Mouse (Mus musculus): ENCODE measurements around the gene Aldh3b2. TPM values are rescaled to one million over a fixed set of nuclear protein-coding genes. Genes with fewer than 3 reads are reported as not detected.
"Not testable (repeated sequence)": the region's sequence is repeated elsewhere in the genome, so short reads cannot be mapped to it uniquely, and the experiment has no call there.

Gene Aldh3b2
- polyA plus RNA-seq, 1 experiment from 2014 or later, result 0.86 TPM

GRCm38 (mm10) chr19:3967258-3967657 is 4.9 kb upstream of the Aldh3b2 start:
- DNase-seq (ENCODE audit: low spot score), result no peak
- H3K9ac ChIP-seq (ENCODE audit: low read length), result no peak overlapping the region
- 69% methylated on average over 3 of the region's 3 CpGs for WGBS

GRCm38 (mm10) chr19:3974608-3975007 is 2.5 kb downstream of the Aldh3b2 start:
- 92% methylated on average over 6 of the region's 6 CpGs for WGBS
- DNase-seq (ENCODE audit: low spot score); H3K27me3 ChIP-seq (ENCODE audit: control insufficient read depth, insufficient read depth, low read length); H3K9me3 ChIP-seq (ENCODE audit: control insufficient read depth, low read length); H3K27ac ChIP-seq (ENCODE audit: low read depth, low read length); H3K4me1 ChIP-seq (ENCODE audit: control insufficient read depth, insufficient read depth, low read length); H3K9ac ChIP-seq (ENCODE audit: low read length); ATAC-seq (ENCODE audit: insufficient read depth, low FRiP score, low TSS enrichment); H3K4me3 ChIP-seq (ENCODE audit: low read depth, low read length); H3K4me2 ChIP-seq (ENCODE audit: low read depth); H3K36me3 ChIP-seq (ENCODE audit: control insufficient read depth, insufficient read depth, low read length): not testable (repeated sequence)

More at GRCm38 (mm10) chr19:3967258-3967657, 4.9 kb upstream of the Aldh3b2 start:
- Histone ChIP-seq H3K4me2 (ENCODE audit: low read depth) (no peak overlapping the region), H3K4me3 (ENCODE audit: low read depth, low read length) (no peak overlapping the region), H3K27me3 (ENCODE audit: control insufficient read depth, insufficient read depth, low read length) (no peaks in the 10 kb centered on the region), H3K27ac (ENCODE audit: low read depth, low read length) (no peak overlapping the region), H3K36me3 (ENCODE audit: control insufficient read depth, insufficient read depth, low read length) (no peaks in the 10 kb centered on the region), H3K9me3 (ENCODE audit: control insufficient read depth, low read length) (no peaks in the 10 kb centered on the region), H3K4me1 (ENCODE audit: control insufficient read depth, insufficient read depth, low read length) (no peaks in the 10 kb centered on the region)
- ATAC-seq (ENCODE audit: insufficient read depth, low FRiP score, low TSS enrichment), result no peak

- no peak overlapping the region for H3K27ac ChIP-seq (ENCODE audit: low read depth, low read length)
- no peaks in the 10 kb centered on the region for H3K27me3 ChIP-seq (ENCODE audit: control insufficient read depth, insufficient read depth, low read length)
- no peak overlapping the region for H3K4me3 ChIP-seq (ENCODE audit: low read depth, low read length)
- DNase-seq (ENCODE audit: low spot score) (no peak), ATAC-seq (ENCODE audit: insufficient read depth, low FRiP score, low TSS enrichment) (no peak)
- H3K9ac ChIP-seq (ENCODE audit: low read length), result no peak overlapping the region
- WGBS, result 72% methylated on average over 2 of the region's 2 CpGs
- H3K4me2 ChIP-seq (ENCODE audit: low read depth), result no peak overlapping the region
- H3K4me1 ChIP-seq (ENCODE audit: control insufficient read depth, insufficient read depth, low read length), result no peaks in the 10 kb centered on the region
- H3K36me3 ChIP-seq (ENCODE audit: control insufficient read depth, insufficient read depth, low read length), result no peaks in the 10 kb centered on the region
- H3K9me3 ChIP-seq (ENCODE audit: control insufficient read depth, low read length), result no peaks in the 10 kb centered on the region
Observed at GRCm38 (mm10) chr19:3975866-3976265, 3.7 kb downstream of the Aldh3b2 start.

GRCm38 (mm10) chr19:3980309-3980708 is 8.2 kb downstream of the Aldh3b2 start:
- no peak overlapping the region for H3K4me3 ChIP-seq (ENCODE audit: low read depth, low read length)
- no peak overlapping the region for H3K27ac ChIP-seq (ENCODE audit: low read depth, low read length)
- H3K27me3 ChIP-seq (ENCODE audit: control insufficient read depth, insufficient read depth, low read length), result no peaks in the 10 kb centered on the region
- no peak overlapping the region for H3K9ac ChIP-seq (ENCODE audit: low read length)
- no peaks in the 10 kb centered on the region for H3K9me3 ChIP-seq (ENCODE audit: control insufficient read depth, low read length)
- WGBS, result 24% methylated on average over 4 of the region's 4 CpGs
- no peaks in the 10 kb centered on the region for H3K36me3 ChIP-seq (ENCODE audit: control insufficient read depth, insufficient read depth, low read length)
- 0 out of 2 replicates have a peak, but pooled peaks have one; percentile 31 for ATAC-seq (ENCODE audit: insufficient read depth, low FRiP score, low TSS enrichment)
- H3K4me1 ChIP-seq (ENCODE audit: control insufficient read depth, insufficient read depth, low read length), result peaks cover 10% of the 10 kb centered on the region; the same call in 1 of the 2 replicates
- H3K4me2 ChIP-seq (ENCODE audit: low read depth), result no peak overlapping the region
- peak; percentile 78 for DNase-seq (ENCODE audit: low spot score)

- H3K4me1 ChIP-seq (ENCODE audit: control insufficient read depth, insufficient read depth, low read length), result peaks cover 13% of the 10 kb centered on the region; the same call in 1 of the 2 replicates
- no peaks in the 10 kb centered on the region for H3K36me3 ChIP-seq (ENCODE audit: control insufficient read depth, insufficient read depth, low read length)
- 69% methylated on average over 9 of the region's 9 CpGs for WGBS
- no peak overlapping the region for H3K4me2 ChIP-seq (ENCODE audit: low read depth)
- DNase-seq (ENCODE audit: low spot score) (no peak), ATAC-seq (ENCODE audit: insufficient read depth, low FRiP score, low TSS enrichment) (no peak)
- H3K9ac ChIP-seq (ENCODE audit: low read length), result no peak overlapping the region
- H3K27ac ChIP-seq (ENCODE audit: low read depth, low read length), result no peak overlapping the region
- no peaks in the 10 kb centered on the region for H3K27me3 ChIP-seq (ENCODE audit: control insufficient read depth, insufficient read depth, low read length)
- H3K4me3 ChIP-seq (ENCODE audit: low read depth, low read length), result no peak overlapping the region
- H3K9me3 ChIP-seq (ENCODE audit: control insufficient read depth, low read length), result no peaks in the 10 kb centered on the region
Observed at GRCm38 (mm10) chr19:3980917-3981316, 8.8 kb downstream of the Aldh3b2 start.

GRCm38 (mm10) chr19:3983527-3984200 is 11.5 kb downstream of the Aldh3b2 start:
- H3K4me2 ChIP-seq (ENCODE audit: low read depth), result no peak overlapping the region
- H3K36me3 ChIP-seq (ENCODE audit: control insufficient read depth, insufficient read depth, low read length), result no peaks in the 10 kb centered on the region
- H3K27ac ChIP-seq (ENCODE audit: low read depth, low read length), result 0 out of 2 replicates have a peak overlapping the region, but pooled peaks have one; percentile 1
- H3K9me3 ChIP-seq (ENCODE audit: control insufficient read depth, low read length), result no peaks in the 10 kb centered on the region
- H3K4me1 ChIP-seq (ENCODE audit: control insufficient read depth, insufficient read depth, low read length), result peaks cover 15% of the 10 kb centered on the region; the same call in 1 of the 2 replicates
- no peak overlapping the region for H3K9ac ChIP-seq (ENCODE audit: low read length)
- 36% methylated on average over 9 of the region's 9 CpGs for WGBS
- DNase-seq (ENCODE audit: low spot score) (no peak), ATAC-seq (ENCODE audit: insufficient read depth, low FRiP score, low TSS enrichment) (no peak)
- no peaks in the 10 kb centered on the region for H3K27me3 ChIP-seq (ENCODE audit: control insufficient read depth, insufficient read depth, low read length)
- H3K4me3 ChIP-seq (ENCODE audit: low read depth, low read length), result no peak overlapping the region

- Histone ChIP-seq H3K4me2 (ENCODE audit: low read depth) (no peak overlapping the region), H3K9ac (ENCODE audit: low read length) (peak overlapping the region; percentile 14; the same call in 1 of the 2 replicates), H3K27me3 (ENCODE audit: control insufficient read depth, insufficient read depth, low read length) (no peaks in the 10 kb centered on the region), H3K4me1 (ENCODE audit: control insufficient read depth, insufficient read depth, low read length) (peaks cover 15% of the 10 kb centered on the region; the same call in 1 of the 2 replicates), H3K27ac (ENCODE audit: low read depth, low read length) (peak overlapping the region; percentile 44), H3K36me3 (ENCODE audit: control insufficient read depth, insufficient read depth, low read length) (no peaks in the 10 kb centered on the region), H3K4me3 (ENCODE audit: low read depth, low read length) (no peak overlapping the region), H3K9me3 (ENCODE audit: control insufficient read depth, low read length) (no peaks in the 10 kb centered on the region)
- peak; percentile 53 for DNase-seq (ENCODE audit: low spot score)
- 25% methylated on average over 8 of the region's 8 CpGs for WGBS
- ATAC-seq (ENCODE audit: insufficient read depth, low FRiP score, low TSS enrichment), result no peak
Observed at GRCm38 (mm10) chr19:3985261-3985681, 13.1 kb downstream of the Aldh3b2 start.

GRCm38 (mm10) chr19:3986334-3986733 is 14.2 kb downstream of the Aldh3b2 start, which contains the start of gene Acy3:
Gene Acy3 (plus strand): TSS chr19:3986570.
- Histone ChIP-seq H3K9ac (ENCODE audit: low read length) (no peak within 1 kb of the TSS), H3K4me2 (ENCODE audit: low read depth) (no peak within 1 kb of the TSS), H3K4me1 (ENCODE audit: control insufficient read depth, insufficient read depth, low read length) (peaks cover 15% of the 10 kb centered on the region; the same call in 1 of the 2 replicates), H3K36me3 (ENCODE audit: control insufficient read depth, insufficient read depth, low read length) (no peaks in the 10 kb centered on the region), H3K9me3 (ENCODE audit: control insufficient read depth, low read length) (no peaks in the 10 kb centered on the region), H3K27ac (ENCODE audit: low read depth, low read length) (peak within 1 kb of the TSS; percentile 44), H3K27me3 (ENCODE audit: control insufficient read depth, insufficient read depth, low read length) (no peaks in the 10 kb centered on the region), H3K4me3 (ENCODE audit: low read depth, low read length) (no peak within 1 kb of the TSS)
- WGBS, result 16% methylated on average over 8 of the region's 8 CpGs
- ATAC-seq (ENCODE audit: insufficient read depth, low FRiP score, low TSS enrichment) (no peak), DNase-seq (ENCODE audit: low spot score) (peak; percentile 48)

GRCm38 (mm10) chr19:3988066-3988465 is 15.9 kb downstream of the Aldh3b2 start:
- no peak for ATAC-seq (ENCODE audit: insufficient read depth, low FRiP score, low TSS enrichment)
- 91% methylated on average over 14 of the region's 14 CpGs for WGBS
- H3K4me1 ChIP-seq (ENCODE audit: control insufficient read depth, insufficient read depth, low read length), result peaks cover 15% of the 10 kb centered on the region; the same call in 1 of the 2 replicates

More at GRCm38 (mm10) chr19:3988066-3988465, 15.9 kb downstream of the Aldh3b2 start:
- H3K27ac ChIP-seq (ENCODE audit: low read depth, low read length), result no peak overlapping the region
- DNase-seq (ENCODE audit: low spot score), result no peak
- no peaks in the 10 kb centered on the region for H3K36me3 ChIP-seq (ENCODE audit: control insufficient read depth, insufficient read depth, low read length)
- no peaks in the 10 kb centered on the region for H3K9me3 ChIP-seq (ENCODE audit: control insufficient read depth, low read length)
- H3K4me2 ChIP-seq (ENCODE audit: low read depth), result no peak overlapping the region
- H3K27me3 ChIP-seq (ENCODE audit: control insufficient read depth, insufficient read depth, low read length), result no peaks in the 10 kb centered on the region
- no peak overlapping the region for H3K4me3 ChIP-seq (ENCODE audit: low read depth, low read length)
- H3K9ac ChIP-seq (ENCODE audit: low read length), result no peak overlapping the region
